Mouse (Mus musculus) hindbrain, postnatal 0 days (tissue): ENCODE measurements around the gene Dip2b. TPM values are rescaled to one million over a fixed set of nuclear protein-coding genes. Genes with fewer than 3 reads are reported as not detected.
"Not testable (repeated sequence)": the region's sequence is repeated elsewhere in the genome, so short reads cannot be mapped to it uniquely, and the experiment has no call there.

Experiments used
- ATAC-seq: fragments of 200-750 bp; cut with Nextera tagmentation; 2 replicates; pipeline ENCODE4 v1.8.0; 2017; ENCODE audit warnings: mild to moderate bottlenecking, moderate TSS enrichment, moderate library complexity
- DNase-seq: peaks from one replicate; pipeline ENCODE4 v3.0.0-alpha.2; 2015; ENCODE audit warnings: low spot score
- H3K27ac ChIP-seq: fragments of 300-500 bp; sonication (generic); 2 replicates; pipeline ENCODE4 v1.5.1; 2014; ENCODE audit warnings: mild to moderate bottlenecking
- H3K27me3 ChIP-seq: fragments of 300-500 bp; sonication (generic); 2 replicates; pipeline ENCODE4 v1.6.1; 2014; ENCODE audit warnings: low read length, mixed read lengths; ENCODE audit not compliant: insufficient read depth
- H3K36me3 ChIP-seq: fragments of 300-500 bp; sonication (generic); 2 replicates; pipeline ENCODE4 v1.6.1; 2014; ENCODE audit warnings: low read length, mixed read lengths; ENCODE audit not compliant: insufficient read depth
- H3K4me1 ChIP-seq: fragments of 300-500 bp; sonication (generic); 2 replicates; pipeline ENCODE4 v1.6.1; 2014; ENCODE audit warnings: antibody characterized with exemption, low read length, mixed read lengths; ENCODE audit not compliant: insufficient read depth
- H3K4me2 ChIP-seq: fragments of 300-500 bp; sonication (generic); 2 replicates; pipeline ENCODE4 v1.6.1; 2014; ENCODE audit warnings: low read depth, mild to moderate bottlenecking, low read length, moderate library complexity, mixed read lengths
- H3K4me3 ChIP-seq: fragments of 300-500 bp; sonication (generic); 2 replicates; pipeline ENCODE4 v1.5.1; 2014; ENCODE audit warnings: low read length
- H3K9ac ChIP-seq: fragments of 300-500 bp; sonication (generic); replicated peaks from 2 replicates; pipeline ENCODE4 v1.6.1; 2014; ENCODE audit warnings: mild to moderate bottlenecking, low read length, moderate library complexity, mixed read lengths
- H3K9me3 ChIP-seq: fragments of 300-500 bp; sonication (generic); 2 replicates; pipeline ENCODE4 v1.6.1; 2016; ENCODE audit warnings: low read length, mixed read lengths
- CTCF ChIP-seq: IDR thresholded peaks from 2 replicates; pipeline ENCODE4 v1.5.1; 2016; ENCODE audit warnings: antibody characterized with exemption, control low read depth, low read depth
- WGBS: fragments of 180-500 bp; shearing (Covaris S2); extraction: QIAGEN DNeasy Blood & Tissue Kit; methylation state at CpG from one replicate; pipeline ENCODE4 v1.1.7; 2014; 5-methylcytosine and 5-hydroxymethylcytosine counted together
- polyA plus RNA-seq: library from polyadenylated mRNA; unstranded; fragments of >200 nt; fragmentation: Nextera tagmentation; extraction: Ambion mirVana; gene quantifications from 2 replicates; pipeline ENCODE4 v1.2.1, GENCODE M21; 2015
- total RNA-seq: library from RNA; depleted of rRNA; stranded (reverse); fragments of >200 nt; gene quantifications from 2 replicates; pipeline ENCODE4 v1.2.3, GENCODE M21; 2014; rRNA removed

Dip2b gene
- total and polyA plus RNA-seq, 2 experiments from 2014 or later, result 11.9 to 44.7 TPM

GRCm38 (mm10) chr15:100257305-100257704 lies 218.8 kb downstream of the Dip2b start:
- Histone ChIP-seq H3K4me2 (no peak overlapping the region), H3K27ac (no peak overlapping the region), H3K4me3 (no peak overlapping the region), H3K9me3 (no peaks in the 10 kb centered on the region), H3K27me3 (no peaks in the 10 kb centered on the region), H3K36me3 (peaks cover 42% of the 10 kb centered on the region), H3K4me1 (no peaks in the 10 kb centered on the region), H3K9ac (no peak overlapping the region)
- DNase-seq, result no peak
- TF ChIP-seq CTCF, result no peak
- ATAC-seq, result no peak
- WGBS, result 81% methylated on average over 5 of the region's 5 CpGs

- WGBS, result 94% methylated on average over 7 of the region's 7 CpGs
- H3K27me3 ChIP-seq, result no peaks in the 10 kb centered on the region
- H3K36me3 ChIP-seq, result peaks cover 32% of the 10 kb centered on the region
- no peak for TF ChIP-seq CTCF
- H3K4me1 ChIP-seq, result no peaks in the 10 kb centered on the region
- no peaks in the 10 kb centered on the region for H3K9me3 ChIP-seq
- no peak overlapping the region for H3K4me3 ChIP-seq
- H3K4me2 ChIP-seq, result no peak overlapping the region
- no peak overlapping the region for H3K9ac ChIP-seq
- ATAC-seq, result no peak
- DNase-seq, result no peak
- no peak overlapping the region for H3K27ac ChIP-seq
Measured at GRCm38 (mm10) chr15:100258646-100259425, 220.4 kb downstream of the Dip2b start.

GRCm38 (mm10) chr15:100260351-100260750 lies 221.9 kb downstream of the Dip2b start:
- not testable (repeated sequence) for DNase-seq, H3K27me3 ChIP-seq, ATAC-seq, H3K9ac ChIP-seq, H3K9me3 ChIP-seq, H3K4me1 ChIP-seq, H3K4me2 ChIP-seq, H3K4me3 ChIP-seq, H3K27ac ChIP-seq
- H3K36me3 ChIP-seq, result peaks cover 17% of the 10 kb centered on the region
- 89% methylated on average over 5 of the region's 7 CpGs for WGBS

- no peak overlapping the region for H3K4me2 ChIP-seq
- H3K27ac ChIP-seq, result no peak overlapping the region
- no peaks in the 10 kb centered on the region for H3K27me3 ChIP-seq
- DNase-seq (peak; percentile 71), ATAC-seq (no peak; the same call in 1 of the 2 replicates)
- no peak overlapping the region for H3K4me3 ChIP-seq
- 17% methylated on average over 4 of the region's 4 CpGs for WGBS
- TF ChIP-seq CTCF, result peak; percentile 67
- H3K9ac ChIP-seq, result no peak overlapping the region
- peaks cover 5% of the 10 kb centered on the region for H3K36me3 ChIP-seq
- no peaks in the 10 kb centered on the region for H3K9me3 ChIP-seq
- no peaks in the 10 kb centered on the region for H3K4me1 ChIP-seq
Measured at GRCm38 (mm10) chr15:100263246-100263905, 224.9 kb downstream of the Dip2b start.

GRCm38 (mm10) chr15:100265586-100266325 lies 227.3 kb downstream of the Dip2b start:
- WGBS, result 76% methylated on average over 4 of the region's 5 CpGs
- H3K9ac ChIP-seq, result no peak overlapping the region
- H3K4me2 ChIP-seq, result no peak overlapping the region
- H3K27me3 ChIP-seq, result no peaks in the 10 kb centered on the region
- H3K27ac ChIP-seq, result no peak overlapping the region
- no peaks in the 10 kb centered on the region; the same call in 1 of the 2 replicates for H3K36me3 ChIP-seq
- H3K4me1 ChIP-seq, result no peaks in the 10 kb centered on the region
- DNase-seq (no peak), ATAC-seq (no peak)
- no peak overlapping the region for H3K4me3 ChIP-seq
- TF ChIP-seq CTCF, result no peak
- H3K9me3 ChIP-seq, result no peaks in the 10 kb centered on the region

- Histone ChIP-seq H3K36me3 (no peaks in the 10 kb centered on the region), H3K27me3 (no peaks in the 10 kb centered on the region), H3K4me2 (no peak overlapping the region), H3K4me1 (no peaks in the 10 kb centered on the region), H3K9ac (no peak overlapping the region), H3K27ac (no peak overlapping the region), H3K9me3 (no peaks in the 10 kb centered on the region), H3K4me3 (no peak overlapping the region)
- no peak for DNase-seq
- WGBS, result 76% methylated on average over 2 of the region's 2 CpGs
- no peak for ATAC-seq
- TF ChIP-seq CTCF, result no peak
Measured at GRCm38 (mm10) chr15:100268916-100269315, 230.5 kb downstream of the Dip2b start.

Other genes starting within 250 kb of the Dip2b start
- 5.8 and 6.9 TPM in 2 replicates for gene Lima1, start 163.2 kb upstream of the Dip2b start, total RNA-seq
- 8.0 and 10.4 TPM in 2 replicates for gene Lima1, start 163.2 kb upstream of the Dip2b start, polyA plus RNA-seq
- 0.47 TPM in 1 of 2 replicates, not detected in the other for gene Fam186a, start 71.6 kb upstream of the Dip2b start, total RNA-seq
- 0.18 TPM in 1 of 2 replicates, not detected in the other for gene Fam186a, start 71.6 kb upstream of the Dip2b start, polyA plus RNA-seq
- 61.3 and 62.1 TPM in 2 replicates for gene Larp4, start 68.6 kb upstream of the Dip2b start, total RNA-seq
- 19.5 and 21.2 TPM in 2 replicates for gene Larp4, start 68.6 kb upstream of the Dip2b start, polyA plus RNA-seq
- gene Atf1, start 189.2 kb downstream of the Dip2b start, total RNA-seq, result 5.9 and 9.8 TPM in 2 replicates
- gene Atf1, start 189.2 kb downstream of the Dip2b start, polyA plus RNA-seq, result 11.7 and 14.1 TPM in 2 replicates
- gene Tmprss12, start 242.2 kb downstream of the Dip2b start, total RNA-seq, result not detected in 2 replicates
- not detected in 2 replicates for gene Tmprss12, start 242.2 kb downstream of the Dip2b start, polyA plus RNA-seq